Mouse (Mus musculus) layer of hippocampus, postnatal 36 days (tissue): ENCODE results near the gene Scnn1g. TPM values are rescaled to one million over a fixed set of nuclear protein-coding genes. Genes with fewer than 3 reads are reported as not detected.

Source experiments
- DNase-seq, 2 experiments: peaks; one replicate each; pipeline ENCODE4 v3.0.0; 2022
- total RNA-seq, 2 experiments: library from RNA; stranded (reverse); gene quantifications; 2 replicates each; pipeline ENCODE4 v1.2.3; 2021

Gene Scnn1g
- under 1 TPM; 0.10 to 0.46 TPM for total RNA-seq

- DNase-seq, result peak; percentile 83 to 85
These were observed at the start of gene Scnn1g for GRCm38 (mm10) chr7:121734171-121734831. Gene Scnn1g (plus strand): TSS chr7:121734479.

GRCm38 (mm10) chr7:121685140-121685984 lies 48.9 kb upstream of the Scnn1g start:
- DNase-seq, result no peak

- no peak for DNase-seq
These were observed 44.9 kb upstream of the Scnn1g start for GRCm38 (mm10) chr7:121689338-121689737.

- DNase-seq, result no peak
These were observed 42.5 kb upstream of the Scnn1g start for GRCm38 (mm10) chr7:121691803-121692202.

GRCm38 (mm10) chr7:121697170-121697569 lies 37.1 kb upstream of the Scnn1g start:
- DNase-seq, result no peak

- no peak for DNase-seq
These were observed 36.7 kb upstream of the Scnn1g start for GRCm38 (mm10) chr7:121697574-121697973.

GRCm38 (mm10) chr7:121699218-121699617 lies 35.1 kb upstream of the Scnn1g start:
- DNase-seq, result no peak

- no peak for DNase-seq
These were observed 33.8 kb upstream of the Scnn1g start for GRCm38 (mm10) chr7:121700480-121700879.

- DNase-seq, result no peak
These were observed 32.3 kb upstream of the Scnn1g start for GRCm38 (mm10) chr7:121701983-121702382.

- no peak for DNase-seq
These were observed 29.2 kb upstream of the Scnn1g start for GRCm38 (mm10) chr7:121705051-121705450.

- peak; percentile 46 to 50 for DNase-seq
These were observed 27.7 kb upstream of the Scnn1g start for GRCm38 (mm10) chr7:121706411-121707072.

GRCm38 (mm10) chr7:121707073-121707667 lies 27.1 kb upstream of the Scnn1g start, which contains the start of gene Usp31:
Gene Usp31 (minus strand): TSS chr7:121707253.
- DNase-seq, result peak; percentile 92 to 95

- DNase-seq, result no peak
These were observed 23.1 kb upstream of the Scnn1g start for GRCm38 (mm10) chr7:121711171-121711570.

- no peak for DNase-seq
These were observed 17.2 kb upstream of the Scnn1g start for GRCm38 (mm10) chr7:121717031-121717430.

- DNase-seq, result no peak
These were observed 4.1 kb upstream of the Scnn1g start for GRCm38 (mm10) chr7:121730225-121730624.

- DNase-seq, result peak in 1 of 2 experiments; percentile 8
These were observed 3.5 kb downstream of the Scnn1g start for GRCm38 (mm10) chr7:121737511-121738415.

GRCm38 (mm10) chr7:121750244-121750643 lies 16.0 kb downstream of the Scnn1g start:
- DNase-seq, result no peak

GRCm38 (mm10) chr7:121754748-121755147 lies 20.5 kb downstream of the Scnn1g start:
- no peak for DNase-seq

GRCm38 (mm10) chr7:121763328-121763727 lies 29.0 kb downstream of the Scnn1g start:
- DNase-seq, result no peak

- DNase-seq, result no peak
These were observed 33.6 kb downstream of the Scnn1g start for GRCm38 (mm10) chr7:121767900-121768299.

- no peak for DNase-seq
These were observed 34.7 kb downstream of the Scnn1g start for GRCm38 (mm10) chr7:121768983-121769382.

- DNase-seq, result no peak
These were observed 44.3 kb downstream of the Scnn1g start for GRCm38 (mm10) chr7:121778553-121778952.
